In the genomic region with DNA sequence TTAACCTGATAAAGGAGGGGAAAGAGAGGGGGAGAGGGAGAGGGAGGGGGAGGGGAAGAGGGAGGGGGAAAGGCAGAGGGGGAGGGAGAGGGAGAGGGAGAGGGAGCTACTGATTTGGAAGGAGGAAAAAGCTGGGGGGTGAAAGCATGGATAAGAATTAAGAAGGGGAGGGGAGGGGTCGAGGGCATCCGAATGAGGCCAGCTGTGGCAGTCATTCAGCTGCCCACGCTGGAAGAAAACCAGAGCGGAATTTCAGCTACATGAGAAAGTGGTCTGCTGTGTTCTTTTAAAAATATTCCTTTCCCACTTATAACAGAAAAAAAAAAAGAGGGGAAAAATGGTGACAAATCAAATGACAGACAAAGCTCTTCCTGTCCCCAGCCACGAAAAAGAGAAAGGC, we compare ENCODE assay signal across 20 mouse cellular contexts.
"Had no signal": no experiment of that assay in that cellular context is flagged by ENCODE, and none has a peak within 500 bp of the region (broad histone marks: within the 10 kb centered on the region; RNA-seq: fewer than 3 reads in every experiment).

No protein-coding gene starts in this region.

- H3K4me3 ChIP-seq: limb, embryonic 10.5 days; limb, embryonic 12.5 days; limb, embryonic 13.5 days; limb, embryonic 15.5 days; liver, embryonic 12.5 days; liver, embryonic 13.5 days; liver, embryonic 15.5 days; lung, embryonic 15.5 days; megakaryocyte, embryonic 14.5 days; midbrain, embryonic 10.5 days; midbrain, embryonic 12.5 days; midbrain, embryonic 13.5 days; midbrain, embryonic 15.5 days; neural tube, embryonic 12.5 days had no signal

- H3K36me3 ChIP-seq: limb, embryonic 10.5 days; limb, embryonic 12.5 days; limb, embryonic 13.5 days; limb, embryonic 15.5 days; liver, embryonic 12.5 days; liver, embryonic 13.5 days; lung, embryonic 15.5 days; midbrain, embryonic 10.5 days; midbrain, embryonic 12.5 days; midbrain, embryonic 13.5 days; midbrain, embryonic 15.5 days; neural tube, embryonic 12.5 days had no signal

- ATAC-seq: liver, embryonic 12.5 days; liver, postnatal 0 days; lung, postnatal 0 days; midbrain, embryonic 13.5 days; midbrain, embryonic 15.5 days; midbrain, embryonic 16.5 days had no signal

- H3K4me2 ChIP-seq: limb, embryonic 12.5 days; limb, embryonic 13.5 days; limb, embryonic 15.5 days; liver, embryonic 11.5 days; liver, embryonic 12.5 days; liver, embryonic 13.5 days; liver, embryonic 15.5 days; lung, embryonic 14.5 days; lung, embryonic 15.5 days; midbrain, embryonic 11.5 days; midbrain, embryonic 12.5 days; midbrain, embryonic 13.5 days; midbrain, embryonic 15.5 days; neural tube, embryonic 12.5 days had no signal

- H3K27me3 ChIP-seq: limb, embryonic 12.5 days; limb, embryonic 13.5 days; liver, embryonic 12.5 days; liver, embryonic 13.5 days; liver, embryonic 15.5 days; lung, embryonic 15.5 days; megakaryocyte, embryonic 14.5 days; midbrain, embryonic 12.5 days; midbrain, embryonic 15.5 days; neural tube, embryonic 12.5 days had no signal
